Mouse (Mus musculus): ENCODE data around the gene Duox1. TPM values are rescaled to one million over a fixed set of nuclear protein-coding genes. Genes with fewer than 3 reads are reported as not detected.
"Not testable (repeated sequence)": the region's sequence is repeated elsewhere in the genome, so short reads cannot be mapped to it uniquely, and the experiment has no call there.

The Duox1 gene
- polyA plus RNA-seq, 1 experiment from 2014 or later, result 0.15 TPM

DNA sequence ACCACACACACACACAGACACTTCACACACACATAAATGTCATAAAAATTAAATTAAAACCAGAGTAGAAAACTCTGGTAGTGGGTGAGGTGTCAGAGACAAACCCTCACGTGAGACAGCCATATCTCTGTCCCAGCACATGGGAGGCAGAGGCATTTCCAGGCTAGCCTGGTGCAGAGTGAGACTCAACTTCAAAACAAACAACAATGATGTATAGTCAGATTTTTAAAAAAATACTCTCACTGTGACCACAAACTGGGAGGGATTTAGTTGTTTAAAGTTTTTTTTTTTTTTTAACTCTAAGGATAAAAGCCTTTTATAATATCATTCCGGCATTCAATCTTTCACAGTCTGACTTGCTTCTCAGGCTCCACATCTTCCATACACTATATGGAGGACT, 9.9 kb downstream of the Duox1 start:
- Histone ChIP-seq H3K27me3 (ENCODE audit: control insufficient read depth, insufficient read depth, low read length) (no peaks in the 10 kb centered on the region), H3K9ac (replicated peaks; ENCODE audit: low read depth, low read length) (no peak overlapping the region), H3K9me3 (ENCODE audit: control insufficient read depth, low read length) (no peaks in the 10 kb centered on the region), H3K4me2 (ENCODE audit: low read depth, low read length) (no peak overlapping the region), H3K27ac (ENCODE audit: low read depth, low read length) (no peak overlapping the region), H3K4me1 (ENCODE audit: control insufficient read depth, insufficient read depth, low read length) (no peaks in the 10 kb centered on the region), H3K36me3 (ENCODE audit: control insufficient read depth, insufficient read depth, low read length) (no peaks in the 10 kb centered on the region), H3K4me3 (ENCODE audit: low read depth, low read length) (no peak overlapping the region)
- 74% methylated on average over 2 of the region's 2 CpGs for WGBS
- no peak for ATAC-seq (ENCODE audit: low read depth)

DNA sequence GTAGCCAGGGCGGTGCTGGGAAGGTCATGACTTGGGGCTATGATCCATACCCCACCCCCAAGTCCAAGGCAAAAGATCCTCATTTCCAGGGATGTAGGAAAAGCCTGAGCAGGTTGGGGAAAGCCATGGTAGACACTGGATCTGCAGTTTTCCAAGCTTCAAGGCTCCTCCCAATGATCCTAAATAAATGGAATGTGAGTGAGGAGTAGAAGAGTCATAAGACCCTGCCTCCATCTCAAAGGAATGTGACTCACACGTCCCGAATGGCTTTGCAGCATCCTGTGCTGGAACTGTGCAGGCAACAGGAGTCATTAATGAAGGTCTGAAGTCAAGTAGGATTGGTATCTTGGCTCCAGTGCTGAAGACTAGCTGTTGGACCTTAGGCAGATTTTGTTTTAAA, 12.5 kb downstream of the Duox1 start:
- Histone ChIP-seq H3K36me3 (ENCODE audit: control insufficient read depth, insufficient read depth, low read length) (no peaks in the 10 kb centered on the region), H3K4me3 (ENCODE audit: low read depth, low read length) (no peak overlapping the region), H3K27ac (ENCODE audit: low read depth, low read length) (no peak overlapping the region), H3K4me2 (ENCODE audit: low read depth, low read length) (no peak overlapping the region), H3K27me3 (ENCODE audit: control insufficient read depth, insufficient read depth, low read length) (no peaks in the 10 kb centered on the region), H3K9me3 (ENCODE audit: control insufficient read depth, low read length) (no peaks in the 10 kb centered on the region), H3K4me1 (ENCODE audit: control insufficient read depth, insufficient read depth, low read length) (no peaks in the 10 kb centered on the region), H3K9ac (replicated peaks; ENCODE audit: low read depth, low read length) (no peak overlapping the region)
- no peak for ATAC-seq (ENCODE audit: low read depth)
- 67% methylated on average over 3 of the region's 3 CpGs for WGBS

DNA sequence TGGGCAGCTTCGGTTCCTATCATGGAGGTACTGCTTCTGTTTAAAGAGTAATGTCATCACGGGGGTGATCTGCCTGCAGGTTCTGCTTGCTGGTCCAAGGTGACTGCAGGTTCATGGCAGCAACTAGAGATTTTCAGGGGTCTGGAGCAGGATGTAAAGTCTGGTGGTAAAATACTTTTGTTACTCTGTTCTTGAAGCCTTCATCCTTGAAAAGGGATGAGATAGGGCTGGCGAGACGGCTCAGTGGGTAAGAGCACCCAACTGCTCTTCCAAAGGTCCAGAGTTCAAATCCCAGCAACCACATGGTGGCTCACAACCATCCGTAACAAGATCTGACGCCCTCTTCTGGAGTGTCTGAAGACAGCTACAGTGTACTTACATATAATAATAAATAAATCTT, 14.8 kb downstream of the Duox1 start:
- H3K36me3 ChIP-seq (ENCODE audit: control insufficient read depth, insufficient read depth, low read length); H3K27ac ChIP-seq (ENCODE audit: low read depth, low read length): not testable (repeated sequence)
- 81% methylated on average over 5 of the region's 6 CpGs for WGBS

DNA sequence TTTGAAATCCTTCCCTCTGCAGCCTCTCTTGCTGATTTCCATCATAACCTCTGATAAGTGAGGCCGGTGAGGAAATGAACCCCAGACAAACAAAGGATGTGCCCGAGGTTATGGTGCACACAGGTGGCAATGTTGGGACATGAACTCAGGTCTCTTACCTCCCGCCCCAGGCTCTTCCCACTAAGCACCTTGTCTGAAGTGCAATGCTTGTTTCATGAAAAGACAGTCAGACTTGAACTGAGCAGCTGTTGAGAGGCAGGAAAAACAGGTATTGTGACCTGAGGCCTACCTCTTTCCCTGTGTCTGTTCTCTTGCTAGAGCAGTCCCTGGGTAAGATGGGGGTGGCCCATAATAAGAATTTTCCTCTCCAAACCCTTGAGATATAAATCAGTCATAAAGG, 16.8 kb downstream of the Duox1 start:
- Histone ChIP-seq H3K27me3 (ENCODE audit: control insufficient read depth, insufficient read depth, low read length) (no peaks in the 10 kb centered on the region), H3K4me1 (ENCODE audit: control insufficient read depth, insufficient read depth, low read length) (no peaks in the 10 kb centered on the region), H3K4me3 (ENCODE audit: low read depth, low read length) (no peak overlapping the region), H3K36me3 (ENCODE audit: control insufficient read depth, insufficient read depth, low read length) (no peaks in the 10 kb centered on the region), H3K27ac (ENCODE audit: low read depth, low read length) (no peak overlapping the region), H3K9me3 (ENCODE audit: control insufficient read depth, low read length) (no peaks in the 10 kb centered on the region), H3K9ac (replicated peaks; ENCODE audit: low read depth, low read length) (no peak overlapping the region), H3K4me2 (ENCODE audit: low read depth, low read length) (no peak overlapping the region)
- ATAC-seq (ENCODE audit: low read depth), result no peak
- 91% methylated on average over 3 of the region's 3 CpGs for WGBS

More for the DNA sequence above, 14.8 kb downstream of the Duox1 start:
- not testable (repeated sequence) for H3K9me3 ChIP-seq (ENCODE audit: control insufficient read depth, low read length); ATAC-seq (ENCODE audit: low read depth); H3K27me3 ChIP-seq (ENCODE audit: control insufficient read depth, insufficient read depth, low read length); H3K9ac ChIP-seq (replicated peaks; ENCODE audit: low read depth, low read length); H3K4me3 ChIP-seq (ENCODE audit: low read depth, low read length); H3K4me1 ChIP-seq (ENCODE audit: control insufficient read depth, insufficient read depth, low read length); H3K4me2 ChIP-seq (ENCODE audit: low read depth, low read length)

DNA sequence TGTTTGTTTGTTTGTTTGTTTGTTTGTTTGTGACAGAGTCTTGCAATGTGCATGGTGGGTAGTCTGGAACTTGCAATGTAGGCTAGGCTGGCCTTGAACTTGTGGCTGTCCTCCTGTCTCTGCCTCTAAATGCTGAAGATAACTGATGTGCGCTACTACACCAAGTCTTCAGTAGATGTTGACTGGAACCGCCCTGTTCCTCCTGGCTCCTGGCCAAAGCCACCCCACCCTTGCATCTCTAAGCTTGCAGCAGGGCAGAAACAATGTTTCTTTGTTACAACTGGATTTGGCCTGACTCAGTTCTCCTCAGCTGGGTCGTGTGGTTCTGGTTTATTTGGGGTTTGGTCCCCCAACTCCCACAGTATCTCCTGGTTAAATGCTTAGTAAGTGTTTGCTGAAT, 18.7 kb downstream of the Duox1 start:
- Histone ChIP-seq H3K36me3 (ENCODE audit: control insufficient read depth, insufficient read depth, low read length) (no peaks in the 10 kb centered on the region), H3K9ac (replicated peaks; ENCODE audit: low read depth, low read length) (no peak overlapping the region), H3K4me2 (ENCODE audit: low read depth, low read length) (no peak overlapping the region), H3K9me3 (ENCODE audit: control insufficient read depth, low read length) (no peaks in the 10 kb centered on the region), H3K4me3 (ENCODE audit: low read depth, low read length) (no peak overlapping the region), H3K4me1 (ENCODE audit: control insufficient read depth, insufficient read depth, low read length) (no peaks in the 10 kb centered on the region), H3K27ac (ENCODE audit: low read depth, low read length) (no peak overlapping the region), H3K27me3 (ENCODE audit: control insufficient read depth, insufficient read depth, low read length) (no peaks in the 10 kb centered on the region)
- WGBS, result 60% methylated on average over 3 of the region's 3 CpGs
- ATAC-seq (ENCODE audit: low read depth), result no peak

DNA sequence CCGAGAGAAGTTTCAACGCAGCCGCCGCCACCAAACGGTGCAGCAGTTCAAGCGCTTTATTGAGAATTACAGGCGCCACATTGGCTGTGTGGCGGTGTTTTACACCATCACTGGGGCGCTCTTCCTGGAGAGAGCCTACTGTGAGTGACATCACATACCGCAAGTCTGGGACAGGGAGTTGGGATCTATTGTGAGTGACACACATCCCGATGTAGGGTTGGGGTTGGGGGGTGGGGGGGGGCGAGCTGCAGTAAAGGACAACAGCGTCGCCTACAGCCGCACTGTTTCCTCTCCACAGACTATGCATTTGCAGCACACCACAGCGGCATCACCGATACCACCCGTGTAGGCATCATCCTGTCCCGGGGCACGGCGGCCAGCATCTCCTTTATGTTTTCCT, 21.8 kb downstream of the Duox1 start:
- no peak overlapping the region for H3K9ac ChIP-seq (replicated peaks; ENCODE audit: low read depth, low read length)
- H3K4me3 ChIP-seq (ENCODE audit: low read depth, low read length), result 0 out of 2 replicates have a peak overlapping the region, but pooled peaks have one; percentile 3
- no peak overlapping the region for H3K27ac ChIP-seq (ENCODE audit: low read depth, low read length)
- 60% methylated on average over 21 of the region's 21 CpGs for WGBS
- peak overlapping the region; percentile 16; the same call in 1 of the 2 replicates for H3K4me2 ChIP-seq (ENCODE audit: low read depth, low read length)
- peak; percentile 28; the same call in 1 of the 2 replicates for ATAC-seq (ENCODE audit: low read depth)
- H3K36me3 ChIP-seq (ENCODE audit: control insufficient read depth, insufficient read depth, low read length), result no peaks in the 10 kb centered on the region
- H3K4me1 ChIP-seq (ENCODE audit: control insufficient read depth, insufficient read depth, low read length), result no peaks in the 10 kb centered on the region
- no peaks in the 10 kb centered on the region for H3K27me3 ChIP-seq (ENCODE audit: control insufficient read depth, insufficient read depth, low read length)
- H3K9me3 ChIP-seq (ENCODE audit: control insufficient read depth, low read length), result no peaks in the 10 kb centered on the region

DNA sequence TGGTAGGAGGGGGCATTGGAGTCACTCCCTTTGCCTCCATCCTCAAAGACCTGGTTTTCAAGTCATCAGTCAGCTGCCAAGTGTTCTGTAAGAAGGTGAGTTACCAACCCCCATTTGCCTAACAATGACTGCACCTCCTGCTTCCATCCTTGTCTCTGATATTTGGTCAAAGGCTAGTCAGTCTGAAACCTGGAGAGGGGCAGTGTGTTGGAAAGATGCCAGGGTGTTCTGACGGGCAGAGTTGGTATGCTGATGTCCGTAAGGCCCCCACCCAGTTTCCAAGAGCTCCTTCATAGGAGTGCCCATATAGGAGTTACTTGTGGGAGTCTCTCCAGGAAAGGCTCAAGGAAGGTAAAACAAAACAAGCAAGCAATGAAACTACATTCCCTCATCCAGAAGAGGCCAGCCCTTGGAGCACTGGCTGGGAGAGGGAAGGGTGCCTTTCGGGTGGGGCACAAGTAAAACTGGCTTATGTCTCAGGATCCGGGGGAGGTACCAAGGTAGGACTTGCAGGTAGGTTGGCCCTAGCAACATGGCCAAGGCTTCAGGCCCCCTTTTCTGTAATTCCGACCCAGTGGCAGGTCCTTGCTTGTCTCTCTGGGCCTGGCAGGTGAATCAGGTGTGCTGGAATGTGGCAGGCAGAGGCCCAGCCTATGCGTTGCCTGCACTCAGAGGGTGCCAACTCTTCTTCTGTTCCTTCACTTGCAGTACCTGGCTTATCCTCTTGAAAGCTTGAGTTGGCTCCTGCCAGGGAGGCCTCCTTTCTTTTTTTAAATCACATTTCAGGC, 29.8 kb downstream of the Duox1 start:
- H3K9ac ChIP-seq (replicated peaks; ENCODE audit: low read depth, low read length), result no peak overlapping the region
- peaks cover 12% of the 10 kb centered on the region for H3K4me1 ChIP-seq (ENCODE audit: control insufficient read depth, insufficient read depth, low read length)
- H3K9me3 ChIP-seq (ENCODE audit: control insufficient read depth, low read length), result no peaks in the 10 kb centered on the region
- WGBS, result 85% methylated on average over 6 of the region's 6 CpGs
- H3K36me3 ChIP-seq (ENCODE audit: control insufficient read depth, insufficient read depth, low read length), result no peaks in the 10 kb centered on the region
- no peak overlapping the region for H3K4me2 ChIP-seq (ENCODE audit: low read depth, low read length)
- H3K27ac ChIP-seq (ENCODE audit: low read depth, low read length), result no peak overlapping the region
- H3K4me3 ChIP-seq (ENCODE audit: low read depth, low read length), result no peak overlapping the region
- no peaks in the 10 kb centered on the region for H3K27me3 ChIP-seq (ENCODE audit: control insufficient read depth, insufficient read depth, low read length)
- no peak for ATAC-seq (ENCODE audit: low read depth)

DNA sequence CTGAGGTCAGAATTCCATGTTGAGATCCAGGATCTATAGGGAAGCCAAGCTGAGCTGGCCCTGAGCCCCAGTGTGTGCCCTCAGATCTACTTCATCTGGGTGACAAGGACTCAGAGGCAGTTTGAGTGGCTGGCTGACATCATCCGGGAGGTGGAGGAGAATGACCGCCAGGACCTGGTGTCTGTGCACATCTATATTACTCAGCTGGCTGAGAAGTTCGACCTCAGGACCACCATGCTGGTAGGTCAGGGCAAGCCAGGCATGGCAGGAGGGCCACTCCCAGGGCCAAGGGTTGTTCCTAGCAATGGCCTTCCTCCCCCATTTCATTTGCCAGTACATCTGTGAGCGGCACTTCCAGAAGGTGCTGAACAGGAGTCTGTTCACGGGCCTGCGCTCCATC, 30.7 kb downstream of the Duox1 start:
- not testable (repeated sequence) for H3K9ac ChIP-seq (replicated peaks; ENCODE audit: low read depth, low read length); H3K36me3 ChIP-seq (ENCODE audit: control insufficient read depth, insufficient read depth, low read length); H3K4me2 ChIP-seq (ENCODE audit: low read depth, low read length); H3K9me3 ChIP-seq (ENCODE audit: control insufficient read depth, low read length); H3K4me3 ChIP-seq (ENCODE audit: low read depth, low read length); H3K27me3 ChIP-seq (ENCODE audit: control insufficient read depth, insufficient read depth, low read length); H3K27ac ChIP-seq (ENCODE audit: low read depth, low read length); ATAC-seq (ENCODE audit: low read depth)
- peaks cover 16% of the 10 kb centered on the region for H3K4me1 ChIP-seq (ENCODE audit: control insufficient read depth, insufficient read depth, low read length)
- 87% methylated on average over 6 of the region's 6 CpGs for WGBS

DNA sequence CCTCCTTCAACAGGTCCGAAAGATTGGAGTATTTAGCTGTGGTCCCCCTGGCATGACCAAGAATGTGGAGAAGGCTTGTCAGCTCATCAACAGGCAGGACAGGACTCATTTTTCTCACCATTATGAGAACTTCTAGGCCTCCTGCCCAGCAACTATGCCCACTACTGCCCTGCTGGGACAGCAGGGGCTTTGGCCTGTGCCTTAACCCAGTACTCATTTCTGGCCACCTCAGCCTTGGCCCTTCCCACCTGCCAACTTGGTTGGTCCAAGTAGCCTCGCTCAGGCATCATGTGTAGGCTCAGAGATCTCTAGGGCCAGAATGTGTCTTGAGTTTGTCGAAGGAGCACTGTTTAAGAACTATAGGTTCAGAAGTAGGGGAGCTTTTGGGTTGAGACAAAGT, 31.8 kb downstream of the Duox1 start:
- Histone ChIP-seq H3K27ac (ENCODE audit: low read depth, low read length) (no peak overlapping the region), H3K36me3 (ENCODE audit: control insufficient read depth, insufficient read depth, low read length) (no peaks in the 10 kb centered on the region), H3K4me1 (ENCODE audit: control insufficient read depth, insufficient read depth, low read length) (peaks cover 25% of the 10 kb centered on the region), H3K27me3 (ENCODE audit: control insufficient read depth, insufficient read depth, low read length) (no peaks in the 10 kb centered on the region), H3K9me3 (ENCODE audit: control insufficient read depth, low read length) (no peaks in the 10 kb centered on the region), H3K4me3 (ENCODE audit: low read depth, low read length) (no peak overlapping the region), H3K4me2 (ENCODE audit: low read depth, low read length) (no peak overlapping the region), H3K9ac (replicated peaks; ENCODE audit: low read depth, low read length) (no peak overlapping the region)
- 96% methylated on average over 3 of the region's 3 CpGs for WGBS
- ATAC-seq (ENCODE audit: low read depth), result no peak
